Mouse (Mus musculus): ENCODE data around the gene Rmdn2. TPM values are rescaled to one million over a fixed set of nuclear protein-coding genes. Genes with fewer than 3 reads are reported as not detected.

Gene Rmdn2
- polyA plus RNA-seq, 1 experiment from 2014 or later = 13.3 TPM

DNA sequence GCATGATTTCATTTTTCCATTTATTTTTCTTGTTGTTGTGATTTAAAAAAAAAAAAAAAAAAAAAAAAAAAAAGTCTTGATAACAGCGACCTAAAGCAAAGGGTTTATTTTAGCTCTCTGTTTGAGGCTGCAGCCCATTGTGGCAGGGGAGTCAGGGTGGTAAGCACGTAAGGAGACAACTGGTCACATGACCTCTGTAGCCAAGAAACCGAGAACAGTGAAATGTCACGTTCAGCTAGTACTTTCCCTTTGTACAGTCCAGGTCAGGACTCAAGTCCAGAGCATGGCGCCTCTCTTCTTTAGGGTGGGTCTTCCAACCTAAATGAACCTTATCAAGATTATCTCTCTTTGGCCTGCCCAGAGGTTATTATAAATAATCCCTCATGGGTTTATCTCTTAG lies 9.3 kb upstream of the Rmdn2 start:
- Histone ChIP-seq H3K9ac (no peak overlapping the region), H3K27me3 (ENCODE audit: insufficient read depth, low read length) (no peaks in the 10 kb centered on the region), H3K36me3 (ENCODE audit: insufficient read depth) (no peaks in the 10 kb centered on the region), H3K27ac (ENCODE audit: low read depth) (no peak overlapping the region), H3K4me3 (ENCODE audit: low read depth, low read length) (no peak overlapping the region), H3K4me2 (no peak overlapping the region), H3K4me1 (ENCODE audit: insufficient read depth) (peaks cover 9% of the 10 kb centered on the region), H3K9me3 (ENCODE audit: low read depth, low read length) (no peaks in the 10 kb centered on the region)
- whole genome bisulfite sequencing = 47% methylated on average over 5 of the region's 5 CpGs
- no peak for DNase-seq
- no peak for TF ChIP-seq CTCF (IDR thresholded peaks at IDR 0.05; ENCODE audit: low read depth)
- no peak for ATAC-seq (ENCODE audit: insufficient read depth)

DNA sequence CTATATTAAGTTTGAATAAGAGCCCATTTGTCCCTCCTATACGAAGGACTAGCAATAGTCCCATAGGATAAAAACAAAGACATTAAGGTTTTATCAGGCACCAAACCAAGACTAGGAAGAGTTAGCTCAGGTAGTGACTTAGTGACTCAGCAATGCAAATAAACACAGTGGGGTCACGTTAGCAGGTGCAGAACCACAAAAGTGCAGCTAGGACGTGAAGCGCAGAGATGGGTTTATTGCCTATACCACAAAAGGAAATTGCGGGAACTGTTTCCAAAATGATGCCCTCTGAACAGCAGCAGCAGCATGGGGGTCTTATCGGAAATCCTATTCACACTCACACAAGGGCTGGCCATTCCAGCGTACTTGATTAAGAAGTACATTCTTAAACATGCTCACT lies 8.2 kb upstream of the Rmdn2 start:
- Histone ChIP-seq H3K4me1 (ENCODE audit: insufficient read depth) (peaks cover 9% of the 10 kb centered on the region; the same call in 1 of the 2 replicates), H3K27me3 (ENCODE audit: insufficient read depth, low read length) (no peaks in the 10 kb centered on the region), H3K9me3 (ENCODE audit: low read depth, low read length) (no peaks in the 10 kb centered on the region), H3K9ac (no peak overlapping the region), H3K4me3 (ENCODE audit: low read depth, low read length) (no peak overlapping the region), H3K27ac (ENCODE audit: low read depth) (no peak overlapping the region), H3K4me2 (no peak overlapping the region), H3K36me3 (ENCODE audit: insufficient read depth) (no peaks in the 10 kb centered on the region)
- WGBS = 70% methylated on average over 7 of the region's 7 CpGs
- DNase-seq = no peak
- ATAC-seq (ENCODE audit: insufficient read depth) = no peak
- TF ChIP-seq CTCF (IDR thresholded peaks at IDR 0.05; ENCODE audit: low read depth) = no peak

DNA sequence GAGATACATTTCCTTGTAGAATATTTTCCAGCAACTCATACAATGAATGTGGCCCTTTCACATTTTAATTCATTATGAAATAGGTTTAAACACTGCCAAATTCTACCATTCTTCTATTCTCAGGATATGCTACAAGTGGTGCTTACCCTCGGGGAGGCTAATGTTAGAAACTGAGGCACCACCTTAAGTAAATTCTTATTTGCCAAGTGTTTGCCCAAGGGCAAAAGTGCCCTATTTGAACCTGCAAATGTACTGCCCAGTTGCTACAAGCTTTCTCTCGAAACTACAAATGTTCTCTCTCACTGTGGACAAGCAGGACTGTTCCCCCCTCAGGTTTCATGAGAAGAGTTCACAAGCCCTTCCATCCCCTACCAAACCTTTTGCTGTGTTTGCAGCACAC lies 5.9 kb upstream of the Rmdn2 start:
- H3K4me1 ChIP-seq (ENCODE audit: insufficient read depth) = no peaks in the 10 kb centered on the region
- no peak overlapping the region for H3K9ac ChIP-seq
- no peak overlapping the region for H3K4me2 ChIP-seq
- ATAC-seq (ENCODE audit: insufficient read depth) (no peak), DNase-seq (no peak)
- TF ChIP-seq CTCF (IDR thresholded peaks at IDR 0.05; ENCODE audit: low read depth) = no peak
- 26% methylated on average over 2 of the region's 2 CpGs for WGBS
- H3K36me3 ChIP-seq (ENCODE audit: insufficient read depth) = no peaks in the 10 kb centered on the region
- no peaks in the 10 kb centered on the region for H3K9me3 ChIP-seq (ENCODE audit: low read depth, low read length)
- no peaks in the 10 kb centered on the region for H3K27me3 ChIP-seq (ENCODE audit: insufficient read depth, low read length)
- no peak overlapping the region for H3K4me3 ChIP-seq (ENCODE audit: low read depth, low read length)
- no peak overlapping the region for H3K27ac ChIP-seq (ENCODE audit: low read depth)

DNA sequence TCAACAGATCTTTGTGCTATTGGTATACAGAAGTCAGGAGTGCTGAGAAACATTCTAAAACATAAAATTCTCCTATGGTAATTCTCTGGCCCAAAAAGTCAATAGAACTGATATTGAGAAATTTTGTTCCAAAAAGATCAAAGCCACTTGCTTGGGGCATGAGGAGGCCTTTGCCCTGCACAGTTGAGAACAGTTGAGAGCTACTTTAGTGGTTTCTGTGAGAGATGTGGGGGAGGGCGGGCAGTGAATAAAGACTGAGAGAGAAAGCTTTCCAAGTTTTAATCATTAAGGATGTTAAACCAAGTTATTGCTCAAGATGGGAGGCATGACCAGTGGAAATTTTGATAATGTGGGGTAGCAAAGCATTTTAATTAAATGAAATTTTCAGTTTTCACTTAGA lies 2.0 kb upstream of the Rmdn2 start:
- H3K36me3 ChIP-seq (ENCODE audit: insufficient read depth) = no peaks in the 10 kb centered on the region
- H3K27me3 ChIP-seq (ENCODE audit: insufficient read depth, low read length) = no peaks in the 10 kb centered on the region
- 64% methylated on average over 1 of the region's 1 CpGs for WGBS
- DNase-seq = peak; percentile 25
- no peak overlapping the region for H3K4me3 ChIP-seq (ENCODE audit: low read depth, low read length)
- no peak overlapping the region for H3K9ac ChIP-seq
- no peaks in the 10 kb centered on the region for H3K9me3 ChIP-seq (ENCODE audit: low read depth, low read length)
- H3K4me2 ChIP-seq = no peak overlapping the region
- no peak overlapping the region for H3K27ac ChIP-seq (ENCODE audit: low read depth)
- TF ChIP-seq CTCF (IDR thresholded peaks at IDR 0.05; ENCODE audit: low read depth) = no peak
- ATAC-seq (ENCODE audit: insufficient read depth) = no peak
- no peaks in the 10 kb centered on the region for H3K4me1 ChIP-seq (ENCODE audit: insufficient read depth)

DNA sequence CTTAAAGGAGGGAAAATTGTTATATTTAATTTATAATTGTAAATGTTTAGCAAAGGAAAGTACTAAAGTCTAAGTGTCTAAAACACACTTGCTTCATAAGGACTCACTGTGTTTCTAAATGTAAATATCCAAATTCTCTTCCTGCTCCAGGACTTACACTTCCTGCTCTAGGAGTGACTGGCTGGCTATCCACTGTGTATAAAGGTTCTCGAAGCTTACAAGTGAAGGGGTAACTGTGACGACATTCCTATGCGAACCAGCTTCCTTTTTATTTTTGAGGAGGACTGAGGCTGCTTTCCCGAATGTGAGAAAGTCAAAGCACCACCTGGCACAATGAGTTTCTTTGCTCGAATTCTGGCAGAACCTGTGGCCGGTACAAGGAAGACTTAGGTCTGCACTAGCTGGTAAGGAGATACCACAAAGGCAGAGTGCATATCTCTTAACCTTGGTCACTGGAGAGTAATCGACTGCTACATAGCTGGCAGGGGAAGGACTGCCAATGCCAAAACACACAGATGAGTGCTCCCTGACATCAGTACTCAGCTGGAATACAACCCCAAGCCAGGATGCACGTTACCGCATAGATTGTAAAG lies 1.4 kb upstream of the Rmdn2 start:
- DNase-seq = no peak
- Histone ChIP-seq H3K4me3 (ENCODE audit: low read depth, low read length) (no peak overlapping the region), H3K9ac (no peak overlapping the region), H3K27ac (ENCODE audit: low read depth) (peak overlapping the region; percentile 65), H3K4me2 (no peak overlapping the region), H3K4me1 (ENCODE audit: insufficient read depth) (no peaks in the 10 kb centered on the region), H3K27me3 (ENCODE audit: insufficient read depth, low read length) (no peaks in the 10 kb centered on the region), H3K9me3 (ENCODE audit: low read depth, low read length) (no peaks in the 10 kb centered on the region), H3K36me3 (ENCODE audit: insufficient read depth) (no peaks in the 10 kb centered on the region)
- WGBS = 48% methylated on average over 9 of the region's 9 CpGs
- TF ChIP-seq CTCF (IDR thresholded peaks at IDR 0.05; ENCODE audit: low read depth) = no peak
- no peak for ATAC-seq (ENCODE audit: insufficient read depth)

DNA sequence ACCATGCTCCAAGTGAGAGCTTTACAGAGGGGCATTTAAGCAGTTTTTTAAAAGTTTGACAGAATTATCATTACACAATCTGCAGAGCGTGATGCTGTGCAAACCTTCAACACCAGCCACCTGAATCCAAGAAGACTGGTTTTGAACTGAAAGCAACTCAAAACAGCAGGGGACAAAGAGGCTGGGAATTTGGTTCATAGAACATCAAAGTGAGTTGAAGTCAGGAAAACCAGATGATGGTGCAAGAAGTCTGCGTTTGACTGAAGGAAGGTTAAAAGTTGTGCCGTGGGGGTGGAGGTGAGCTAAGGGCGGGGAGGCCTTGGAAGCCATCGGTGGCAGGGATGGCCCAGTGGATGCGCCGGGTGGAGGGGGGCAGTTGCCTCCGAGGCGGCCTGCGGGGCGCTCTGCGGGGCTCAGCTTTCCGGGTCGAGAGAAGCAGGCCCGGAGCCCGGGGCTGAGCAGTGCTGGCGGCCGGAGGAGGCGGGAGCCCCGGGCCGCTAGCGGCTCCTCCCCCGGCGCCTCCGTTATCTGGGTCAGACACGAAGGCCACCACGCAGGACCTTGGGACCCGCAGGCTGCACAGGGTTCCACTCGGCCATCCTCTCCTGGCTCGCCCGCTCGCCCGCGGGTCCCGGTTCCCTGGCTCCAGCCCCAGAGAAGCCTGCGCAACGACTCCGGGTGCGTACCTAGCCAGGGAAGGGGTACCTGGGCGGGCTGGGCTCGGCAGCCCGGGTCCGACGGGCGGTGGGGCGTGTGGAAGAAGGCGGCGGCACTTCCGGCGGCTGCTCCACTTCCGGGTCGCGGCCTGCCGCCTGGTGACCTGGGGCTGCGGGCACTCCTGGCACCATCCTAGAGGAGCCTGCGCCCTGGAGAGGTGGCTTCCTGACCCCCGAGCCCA lies 3.3 kb downstream of the Rmdn2 start:
- Histone ChIP-seq H3K9ac (peak overlapping the region; percentile 87), H3K27me3 (ENCODE audit: insufficient read depth, low read length) (no peaks in the 10 kb centered on the region), H3K9me3 (ENCODE audit: low read depth, low read length) (no peaks in the 10 kb centered on the region), H3K4me2 (peak overlapping the region; percentile 84), H3K27ac (ENCODE audit: low read depth) (peak overlapping the region; percentile 90), H3K36me3 (ENCODE audit: insufficient read depth) (no peaks in the 10 kb centered on the region), H3K4me3 (ENCODE audit: low read depth, low read length) (peak overlapping the region; percentile 73), H3K4me1 (ENCODE audit: insufficient read depth) (no peaks in the 10 kb centered on the region)
- peak; percentile 73 for DNase-seq
- ATAC-seq (ENCODE audit: insufficient read depth) = peak; percentile 94
- no peak for TF ChIP-seq CTCF (IDR thresholded peaks at IDR 0.05; ENCODE audit: low read depth)
- 2% methylated on average over 54 of the region's 57 CpGs for WGBS

DNA sequence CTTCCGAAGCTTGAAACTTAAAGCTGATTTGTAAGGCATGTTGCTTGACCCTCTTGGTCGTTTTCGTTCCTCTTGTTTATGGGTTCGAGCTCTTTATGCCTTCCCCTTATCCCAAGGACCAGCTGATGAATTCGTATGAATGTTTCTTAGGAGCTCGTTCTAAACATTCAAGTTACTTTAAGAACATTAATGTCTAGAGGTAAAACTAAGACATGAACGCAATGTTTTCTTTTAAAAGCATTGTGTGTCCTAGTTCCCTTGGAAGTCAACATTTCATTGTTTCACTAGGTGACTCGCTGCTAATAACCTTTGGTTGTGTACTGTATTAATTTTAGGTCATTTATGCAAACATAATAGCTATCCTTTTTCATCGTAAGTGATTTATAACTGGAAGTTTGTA lies 4.2 kb downstream of the Rmdn2 start:
- peak; percentile 35 for DNase-seq
- Histone ChIP-seq H3K4me2 (peak overlapping the region; percentile 84), H3K4me1 (ENCODE audit: insufficient read depth) (no peaks in the 10 kb centered on the region), H3K27me3 (ENCODE audit: insufficient read depth, low read length) (no peaks in the 10 kb centered on the region), H3K9ac (no peak overlapping the region; the same call in 1 of the 2 replicates), H3K36me3 (ENCODE audit: insufficient read depth) (no peaks in the 10 kb centered on the region), H3K27ac (ENCODE audit: low read depth) (no peak overlapping the region), H3K9me3 (ENCODE audit: low read depth, low read length) (no peaks in the 10 kb centered on the region), H3K4me3 (ENCODE audit: low read depth, low read length) (peak overlapping the region; percentile 73)
- TF ChIP-seq CTCF (IDR thresholded peaks at IDR 0.05; ENCODE audit: low read depth) = no peak
- WGBS = 74% methylated on average over 9 of the region's 9 CpGs
- ATAC-seq (ENCODE audit: insufficient read depth) = no peak
